Comparison of ENCODE assay signal across 12 mouse cellular contexts in the genomic region with DNA sequence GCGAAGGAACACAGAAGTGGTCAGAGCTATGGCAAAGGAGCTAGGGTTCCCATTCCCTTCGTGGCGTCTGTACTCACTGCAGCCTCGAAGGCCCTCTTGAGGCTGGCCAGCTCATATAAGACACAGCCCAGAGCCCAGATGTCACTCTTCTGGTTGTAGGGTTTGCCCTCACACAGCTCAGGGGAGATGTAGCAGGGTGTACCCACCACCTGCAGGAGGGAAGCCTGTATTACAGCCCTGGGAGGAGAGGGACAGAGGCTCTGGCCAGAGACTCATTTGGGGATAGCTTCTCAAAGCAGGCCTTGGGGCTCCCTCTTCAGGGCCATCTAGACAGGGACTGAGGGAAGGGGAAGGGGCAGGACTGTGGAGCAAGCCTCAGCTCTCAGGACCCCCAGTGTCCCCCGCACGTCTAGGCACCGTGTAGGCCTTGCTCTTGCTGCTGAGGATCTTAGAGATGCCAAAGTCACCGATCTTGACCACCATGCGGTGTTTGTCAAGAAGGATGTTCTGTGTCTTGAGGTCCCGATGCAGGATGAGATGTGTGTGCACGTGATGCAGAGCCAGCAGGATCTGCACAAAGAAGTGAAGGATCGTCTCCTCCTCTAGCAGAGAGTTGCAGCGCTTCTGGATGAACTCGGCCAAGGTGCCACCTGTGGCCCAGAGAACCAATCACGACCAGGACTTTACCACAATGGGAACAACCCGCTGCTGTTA. TPM values are rescaled to one million over a fixed set of nuclear protein-coding genes. Genes with fewer than 3 reads are reported as not detected.
DNase-seq lines count a peak whose midpoint lies in the region; ATAC-seq lines count a peak whose summit lies in the region.
"Had no signal": no experiment of that assay in that cellular context is flagged by ENCODE, and none has a peak within 500 bp of the region (broad histone marks: within the 10 kb centered on the region; RNA-seq: fewer than 3 reads in every experiment).

No protein-coding gene starts in this region.

- 0 out of 2 replicates have a peak overlapping the region, but pooled peaks have one; percentile 8 for H3K9ac ChIP-seq in forebrain, embryonic 13.5 days
- no peak overlapping the region for H3K9ac ChIP-seq in forebrain, embryonic 11.5 days (ENCODE audit: low read length)
- H3K9ac ChIP-seq in limb, embryonic 15.5 days: 0 out of 2 replicates have a peak overlapping the region, but pooled peaks have one; percentile 10
- H3K9ac ChIP-seq: embryonic facial prominence, embryonic 15.5 days had no signal

- ATAC-seq in forebrain, embryonic 13.5 days: no peak
- ATAC-seq in forebrain, embryonic 11.5 days (replicated peaks; ENCODE audit: low FRiP score): no peak
- no peak for ATAC-seq in limb, embryonic 15.5 days (ENCODE audit: insufficient number of reproducible peaks, low FRiP score, low TSS enrichment, low read depth)

- DNase-seq in forebrain, embryonic 11.5 days (ENCODE audit: low spot score): no peak
- DNase-seq in limb, embryonic 10.5 days (ENCODE audit: low spot score): no peak
- DNase-seq in B cell, adult 2 months: peak; percentile 30 to 42
- DNase-seq in induced T-regulatory cell, adult 2 months (ENCODE audit: low read depth): peak; percentile 42
- no peak for DNase-seq in cerebellum, postnatal 36 days
- no peak for DNase-seq in kidney, postnatal 36 days
- DNase-seq: adrenal gland, postnatal 14 days; cerebellum, adult 2 months; spleen, adult 18-20 months had no signal

- H3K36me3 ChIP-seq in forebrain, embryonic 13.5 days (ENCODE audit: poor library complexity, severe bottlenecking): no peaks in the 10 kb centered on the region
- no peaks in the 10 kb centered on the region for H3K36me3 ChIP-seq in forebrain, embryonic 11.5 days (ENCODE audit: control insufficient read depth, insufficient read depth, low read length)
- peaks cover 15% of the 10 kb centered on the region for H3K36me3 ChIP-seq in limb, embryonic 15.5 days
- peaks cover 35% of the 10 kb centered on the region for H3K36me3 ChIP-seq in limb, embryonic 10.5 days

- H3K4me1 ChIP-seq in forebrain, embryonic 13.5 days: peaks cover 11% of the 10 kb centered on the region
- peaks cover 4% of the 10 kb centered on the region; the same call in 1 of the 2 replicates for H3K4me1 ChIP-seq in forebrain, embryonic 11.5 days (replicated peaks; ENCODE audit: control insufficient read depth, insufficient read depth, low read length)
- peaks cover 13% of the 10 kb centered on the region for H3K4me1 ChIP-seq in limb, embryonic 15.5 days
- H3K4me1 ChIP-seq in limb, embryonic 10.5 days: peaks cover 17% of the 10 kb centered on the region

- no peak overlapping the region for H3K4me3 ChIP-seq in forebrain, embryonic 13.5 days
- H3K4me3 ChIP-seq in forebrain, embryonic 11.5 days (ENCODE audit: low read depth, low read length): no peak overlapping the region
- no peak overlapping the region for H3K4me3 ChIP-seq in limb, embryonic 15.5 days
- no peak overlapping the region for H3K4me3 ChIP-seq in limb, embryonic 10.5 days
- H3K4me3 ChIP-seq: embryonic facial prominence, embryonic 15.5 days had no signal

- H3K27ac ChIP-seq in forebrain, embryonic 13.5 days: no peak overlapping the region
- no peak overlapping the region for H3K27ac ChIP-seq in forebrain, embryonic 11.5 days (ENCODE audit: low read depth, low read length)
- H3K27ac ChIP-seq in limb, embryonic 15.5 days: no peak overlapping the region
- no peak overlapping the region for H3K27ac ChIP-seq in limb, embryonic 10.5 days
- H3K27ac ChIP-seq: embryonic facial prominence, embryonic 15.5 days had no signal

- H3K4me2 ChIP-seq in forebrain, embryonic 13.5 days: no peak overlapping the region
- H3K4me2 ChIP-seq in forebrain, embryonic 11.5 days (ENCODE audit: low read depth, low read length, severe bottlenecking): no peak overlapping the region
- no peak overlapping the region for H3K4me2 ChIP-seq in limb, embryonic 15.5 days
- H3K4me2 ChIP-seq: embryonic facial prominence, embryonic 15.5 days had no signal

- 75% methylated on average over 16 of the region's 16 CpGs for WGBS in forebrain, embryonic 13.5 days
- 82% methylated on average over 16 of the region's 16 CpGs for WGBS in forebrain, embryonic 11.5 days
- WGBS in limb, embryonic 15.5 days: 80% methylated on average over 16 of the region's 16 CpGs
- 81% methylated on average over 16 of the region's 16 CpGs for WGBS in limb, embryonic 10.5 days

- no peaks in the 10 kb centered on the region for H3K9me3 ChIP-seq in forebrain, embryonic 13.5 days (replicated peaks)
- H3K9me3 ChIP-seq in forebrain, embryonic 11.5 days (ENCODE audit: control insufficient read depth, low read length): no peaks in the 10 kb centered on the region
- no peaks in the 10 kb centered on the region for H3K9me3 ChIP-seq in limb, embryonic 15.5 days
- H3K9me3 ChIP-seq in limb, embryonic 10.5 days (replicated peaks): no peaks in the 10 kb centered on the region
- H3K9me3 ChIP-seq: embryonic facial prominence, embryonic 15.5 days had no signal

- H3K27me3 ChIP-seq in forebrain, embryonic 13.5 days: no peaks in the 10 kb centered on the region
- H3K27me3 ChIP-seq in forebrain, embryonic 11.5 days (ENCODE audit: control insufficient read depth, insufficient read depth, low read length): no peaks in the 10 kb centered on the region
- H3K27me3 ChIP-seq in limb, embryonic 15.5 days: no peaks in the 10 kb centered on the region
- H3K27me3 ChIP-seq in limb, embryonic 10.5 days (ENCODE audit: low read depth, poor library complexity, severe bottlenecking): 0 out of 2 replicates have a peak, but pooled peaks cover 3% of the 10 kb centered on the region
- H3K27me3 ChIP-seq: embryonic facial prominence, embryonic 15.5 days had no signal

RNA-seq across cellular contexts. Expression of gene Nek8, which starts 4.3 kb away (rescaled TPM):
- polyA plus RNA-seq in forebrain, embryonic 13.5 days (2015; fragmentation: Nextera tagmentation; extraction: Ambion mirVana): 5.4 and 8.7 TPM in 2 replicates
- polyA plus RNA-seq in forebrain, embryonic 11.5 days (2014; fragmentation: Nextera tagmentation; extraction: Ambion mirVana): 7.6 and 9.6 TPM in 2 replicates
- polyA plus RNA-seq in limb, embryonic 15.5 days (2015; fragmentation: Nextera tagmentation; extraction: Ambion mirVana): 15.4 and 16.2 TPM in 2 replicates
- 17.3 and 19.9 TPM in 2 replicates for polyA plus RNA-seq in limb, embryonic 10.5 days (2016; fragmentation: Nextera tagmentation; extraction: Ambion mirVana)

RNA-seq across cellular contexts. Expression of gene Tlcd1, which starts 4.3 kb away (rescaled TPM):
- 4.7 and 7.6 TPM in 2 replicates for polyA plus RNA-seq in forebrain, embryonic 13.5 days (2015; fragmentation: Nextera tagmentation; extraction: Ambion mirVana)
- polyA plus RNA-seq in forebrain, embryonic 11.5 days (2014; fragmentation: Nextera tagmentation; extraction: Ambion mirVana): 7.1 and 9.9 TPM in 2 replicates
- polyA plus RNA-seq in limb, embryonic 15.5 days (2015; fragmentation: Nextera tagmentation; extraction: Ambion mirVana): 31.3 and 32.0 TPM in 2 replicates
- polyA plus RNA-seq in limb, embryonic 10.5 days (2016; fragmentation: Nextera tagmentation; extraction: Ambion mirVana): 10.0 and 13.1 TPM in 2 replicates

RNA-seq across cellular contexts. Expression of gene Traf4, which starts 6.8 kb away (rescaled TPM):
- 114 and 121 TPM in 2 replicates for polyA plus RNA-seq in forebrain, embryonic 13.5 days (2015; fragmentation: Nextera tagmentation; extraction: Ambion mirVana)
- polyA plus RNA-seq in forebrain, embryonic 11.5 days (2014; fragmentation: Nextera tagmentation; extraction: Ambion mirVana): 77.7 and 79.6 TPM in 2 replicates
- 65.6 and 67.0 TPM in 2 replicates for polyA plus RNA-seq in limb, embryonic 15.5 days (2015; fragmentation: Nextera tagmentation; extraction: Ambion mirVana)
- polyA plus RNA-seq in limb, embryonic 10.5 days (2016; fragmentation: Nextera tagmentation; extraction: Ambion mirVana): 178 and 181 TPM in 2 replicates

RNA-seq across cellular contexts. Expression of gene Rpl23a, which starts 11.2 kb away (rescaled TPM):
- 970 and 1,119 TPM in 2 replicates for polyA plus RNA-seq in forebrain, embryonic 13.5 days (2015; fragmentation: Nextera tagmentation; extraction: Ambion mirVana)
- polyA plus RNA-seq in forebrain, embryonic 11.5 days (2014; fragmentation: Nextera tagmentation; extraction: Ambion mirVana): 1,094 and 1,161 TPM in 2 replicates
- 1,208 and 1,454 TPM in 2 replicates for polyA plus RNA-seq in limb, embryonic 15.5 days (2015; fragmentation: Nextera tagmentation; extraction: Ambion mirVana)
- 1,157 and 1,293 TPM in 2 replicates for polyA plus RNA-seq in limb, embryonic 10.5 days (2016; fragmentation: Nextera tagmentation; extraction: Ambion mirVana)

RNA-seq across cellular contexts. Expression of gene Rab34, which starts 16.0 kb away (rescaled TPM):
- polyA plus RNA-seq in forebrain, embryonic 13.5 days (2015; fragmentation: Nextera tagmentation; extraction: Ambion mirVana): 39.7 and 42.1 TPM in 2 replicates
- 54.7 and 58.8 TPM in 2 replicates for polyA plus RNA-seq in forebrain, embryonic 11.5 days (2014; fragmentation: Nextera tagmentation; extraction: Ambion mirVana)
- 153 and 164 TPM in 2 replicates for polyA plus RNA-seq in limb, embryonic 15.5 days (2015; fragmentation: Nextera tagmentation; extraction: Ambion mirVana)
- polyA plus RNA-seq in limb, embryonic 10.5 days (2016; fragmentation: Nextera tagmentation; extraction: Ambion mirVana): 139 and 141 TPM in 2 replicates

Comparison
In these comparisons a context has a peak if more than half of its experiments do, and no peak if none do; other contexts are left out.
1. DNase-seq: peak in B cell, adult 2 months (2 of 2) and induced T-regulatory cell, adult 2 months (single experiment); none in forebrain, embryonic 11.5 days (single experiment), limb, embryonic 10.5 days (single experiment), cerebellum, postnatal 36 days (0 of 2) and kidney, postnatal 36 days (0 of 2).